Comparison of ENCODE assay signal across 10 mouse cellular contexts in genomic region chr2:32633660-32634059, GRCm38 (mm10). TPM values are rescaled to one million over a fixed set of nuclear protein-coding genes. Genes with fewer than 3 reads are reported as not detected.
DNase-seq lines count a peak whose midpoint lies in the region; ATAC-seq and TF ChIP-seq lines count a peak whose summit lies in the region.
"Had no signal": no experiment of that assay in that cellular context is flagged by ENCODE, and none has a peak within 500 bp of the region (broad histone marks: within the 10 kb centered on the region; RNA-seq: fewer than 3 reads in every experiment).

No protein-coding gene starts in this region.

- no peak for TF ChIP-seq EP300 in liver, postnatal 0 days (IDR thresholded peaks at IDR 0.05; ENCODE audit: low read depth)

- DNase-seq in adrenal gland, postnatal 14 days, result peak; percentile 57
- no peak for DNase-seq in adrenal gland, postnatal 4 days (ENCODE audit: low spot score in 2 of 2)
- peak; percentile 39 for DNase-seq in adipocyte (ENCODE audit: low spot score)
- no peak for DNase-seq in liver, postnatal 0 days
- no peak for DNase-seq in frontal cortex, postnatal 36 days (ENCODE audit: low spot score in 2 of 2)
- no peak for DNase-seq in spleen, adult 12 weeks (ENCODE audit: low spot score)
- DNase-seq in thymus, postnatal 14 days, result no peak
- DNase-seq: B cell, adult 2 months had no signal

- H3K27me3 ChIP-seq in heart, embryonic 15.5 days, result no peaks in the 10 kb centered on the region
- no peaks in the 10 kb centered on the region for H3K27me3 ChIP-seq in liver, postnatal 0 days (ENCODE audit: insufficient read depth, low read length)

- 65% methylated on average over 5 of the region's 5 CpGs for WGBS in heart, embryonic 15.5 days
- 65% methylated on average over 5 of the region's 5 CpGs for WGBS in liver, postnatal 0 days (ENCODE audit: insufficient replicate concordance)

- no peak overlapping the region for H3K4me3 ChIP-seq in heart, embryonic 15.5 days
- H3K4me3 ChIP-seq in liver, postnatal 0 days (ENCODE audit: low read depth, low read length), result no peak overlapping the region

- no peak overlapping the region for H3K4me2 ChIP-seq in heart, embryonic 15.5 days
- no peak overlapping the region for H3K4me2 ChIP-seq in liver, postnatal 0 days (ENCODE audit: low read depth, low read length)

- H3K4me1 ChIP-seq in heart, embryonic 15.5 days (replicated peaks), result peaks cover 43% of the 10 kb centered on the region
- no peaks in the 10 kb centered on the region for H3K4me1 ChIP-seq in liver, postnatal 0 days (ENCODE audit: insufficient read depth)

- peak overlapping the region; percentile 60 for H3K27ac ChIP-seq in heart, embryonic 15.5 days
- peak overlapping the region; percentile 11; the same call in 1 of the 2 replicates for H3K27ac ChIP-seq in liver, postnatal 0 days (ENCODE audit: low read depth)
- H3K27ac ChIP-seq: macrophage had no signal

- H3K9ac ChIP-seq in heart, embryonic 15.5 days, result no peak overlapping the region
- H3K9ac ChIP-seq in liver, postnatal 0 days (replicated peaks), result no peak overlapping the region

- no peak for TF ChIP-seq CTCF in liver, postnatal 0 days (IDR thresholded peaks at IDR 0.05; ENCODE audit: low read depth)

- H3K9me3 ChIP-seq in heart, embryonic 15.5 days (replicated peaks), result no peaks in the 10 kb centered on the region
- H3K9me3 ChIP-seq in liver, postnatal 0 days (ENCODE audit: low read length), result no peaks in the 10 kb centered on the region

- peaks cover 24% of the 10 kb centered on the region for H3K36me3 ChIP-seq in heart, embryonic 15.5 days
- H3K36me3 ChIP-seq in liver, postnatal 0 days (replicated peaks; ENCODE audit: insufficient read depth, low read length), result no peaks in the 10 kb centered on the region

- ATAC-seq in heart, embryonic 15.5 days (replicated peaks; ENCODE audit: insufficient number of reproducible peaks, insufficient read depth, low FRiP score, low read depth), result no peak
- ATAC-seq in liver, postnatal 0 days, result no peak

RNA-seq across cellular contexts. Expression of gene Ak1, which starts 12.1 kb away (rescaled TPM):
- total RNA-seq in adrenal gland, postnatal 14 days (2021), result 53.2 and 61.4 TPM in 2 replicates
- 10 to 100 TPM; 53.4 to 68.7 TPM for total RNA-seq in adrenal gland, postnatal 4 days (2021)
- polyA plus RNA-seq in heart, embryonic 15.5 days (2015; fragmentation: Nextera tagmentation; extraction: Ambion mirVana), result 360 and 390 TPM in 2 replicates
- 1.3 and 5.9 TPM in 2 replicates for polyA plus RNA-seq in liver, postnatal 0 days (2015; fragmentation: Nextera tagmentation; extraction: Ambion mirVana)

RNA-seq across cellular contexts. Expression of gene Eng, which starts 12.7 kb away (rescaled TPM):
- total RNA-seq in adrenal gland, postnatal 14 days (2021), result 105 and 106 TPM in 2 replicates
- 100 to 1,000 TPM in 1 of 2 experiments, 10 to 100 TPM in 1; 97.4 to 103 TPM for total RNA-seq in adrenal gland, postnatal 4 days (2021)
- 144 and 163 TPM in 2 replicates for polyA plus RNA-seq in heart, embryonic 15.5 days (2015; fragmentation: Nextera tagmentation; extraction: Ambion mirVana)
- 29.9 and 30.2 TPM in 2 replicates for polyA plus RNA-seq in liver, postnatal 0 days (2015; fragmentation: Nextera tagmentation; extraction: Ambion mirVana)

RNA-seq across cellular contexts. Expression of gene St6galnac6, which starts 34.2 kb away (rescaled TPM):
- total RNA-seq in adrenal gland, postnatal 14 days (2021), result 54.1 and 56.5 TPM in 2 replicates
- 10 to 100 TPM; 53.0 to 58.0 TPM for total RNA-seq in adrenal gland, postnatal 4 days (2021)
- polyA plus RNA-seq in heart, embryonic 15.5 days (2015; fragmentation: Nextera tagmentation; extraction: Ambion mirVana), result 28.5 and 29.0 TPM in 2 replicates
- 14.0 and 15.9 TPM in 2 replicates for polyA plus RNA-seq in liver, postnatal 0 days (2015; fragmentation: Nextera tagmentation; extraction: Ambion mirVana)

RNA-seq across cellular contexts. Expression of gene St6galnac4, which starts 46.8 kb away (rescaled TPM):
- 12.0 and 13.5 TPM in 2 replicates for total RNA-seq in adrenal gland, postnatal 14 days (2021)
- 10 to 100 TPM; 16.4 to 19.4 TPM for total RNA-seq in adrenal gland, postnatal 4 days (2021)
- polyA plus RNA-seq in heart, embryonic 15.5 days (2015; fragmentation: Nextera tagmentation; extraction: Ambion mirVana), result 33.5 and 38.7 TPM in 2 replicates
- 4.3 and 5.8 TPM in 2 replicates for polyA plus RNA-seq in liver, postnatal 0 days (2015; fragmentation: Nextera tagmentation; extraction: Ambion mirVana)

RNA-seq across cellular contexts. Expression of gene 9430097D07Rik, which starts 58.2 kb away (rescaled TPM):
- total RNA-seq in adrenal gland, postnatal 14 days (2021), result not detected in 2 replicates
- not detected for total RNA-seq in adrenal gland, postnatal 4 days (2021)
- polyA plus RNA-seq in heart, embryonic 15.5 days (2015; fragmentation: Nextera tagmentation; extraction: Ambion mirVana), result 0.08 TPM in 1 of 2 replicates, not detected in the other
- polyA plus RNA-seq in liver, postnatal 0 days (2015; fragmentation: Nextera tagmentation; extraction: Ambion mirVana), result not detected in 2 replicates
- polyA plus RNA-seq: macrophage had no signal

Comparison
In these comparisons a context has a peak if more than half of its experiments do, and no peak if none do; other contexts are left out.
1. DNase-seq: peak in adrenal gland, postnatal 14 days (single experiment) and adipocyte (single experiment); none in adrenal gland, postnatal 4 days (0 of 2), liver, postnatal 0 days (single experiment), frontal cortex, postnatal 36 days (0 of 2), spleen, adult 12 weeks (single experiment) and thymus, postnatal 14 days (single experiment).